Mouse (Mus musculus) MEL (cell line): ENCODE results near the gene Lsm7. TPM values are rescaled to one million over a fixed set of nuclear protein-coding genes. Genes with fewer than 3 reads are reported as not detected.

Source experiments
- DNase-seq: peaks from one replicate; pipeline ENCODE4 v3.0.0; 2011; ENCODE audit warnings: low read depth, low spot score
- H3K27ac ChIP-seq: 2 replicates; pipeline ENCODE4 v1.5.1; 2012; ENCODE audit warnings: low read depth, mild to moderate bottlenecking, control low read depth, low read length, moderate library complexity; ENCODE audit not compliant: control insufficient read depth
- H3K27me3 ChIP-seq, 2 experiments: fragments of 150-350 bp in 1 of 2; sonication (generic) in 1 of 2; 2 replicates each; pipeline ENCODE4 v1.6.1; 2012; ENCODE audit warnings: low read length in 2 of 2, mild to moderate bottlenecking in 2 of 2, improper control_type of control experiment in 1 of 2, moderate library complexity in 1 of 2; ENCODE audit not compliant: insufficient read depth in 2 of 2, control insufficient read depth in 1 of 2
- H3K36me3 ChIP-seq, 2 experiments: 2 replicates each; pipeline ENCODE4 v1.6.1; 2012 to 2014; ENCODE audit warnings: low read length in 2 of 2, improper control_type of control experiment in 1 of 2, inconsistent platforms in 1 of 2, mild to moderate bottlenecking in 1 of 2; ENCODE audit not compliant: insufficient read depth in 2 of 2, control insufficient read depth in 1 of 2
- H3K4me1 ChIP-seq, 2 experiments: fragments of 150-350 bp in 1 of 2; sonication (generic) in 1 of 2; 2 replicates each; pipeline ENCODE4 v1.6.1; 2012; ENCODE audit warnings: low read length in 2 of 2, improper control_type of control experiment in 1 of 2, mild to moderate bottlenecking in 1 of 2; ENCODE audit not compliant: insufficient read depth in 2 of 2, control insufficient read depth in 1 of 2
- H3K4me3 ChIP-seq, 2 experiments: fragments of 150-350 bp in 1 of 2; sonication (generic) in 1 of 2; 2 replicates each; pipeline ENCODE4 v1.5.1; 2012; ENCODE audit warnings: low read depth in 2 of 2, low read length in 2 of 2, mild to moderate bottlenecking in 2 of 2, moderate library complexity in 2 of 2, control low read depth in 1 of 2, improper control_type of control experiment in 1 of 2; ENCODE audit not compliant: control insufficient read depth in 1 of 2, insufficient read depth in 1 of 2
- H3K79me2 ChIP-seq: 2 replicates; pipeline ENCODE4 v1.6.1; 2012; ENCODE audit warnings: mild to moderate bottlenecking, low read length, moderate library complexity; ENCODE audit not compliant: control insufficient read depth, poor library complexity, insufficient read depth
- H3K9ac ChIP-seq: 2 replicates; pipeline ENCODE4 v1.6.1; 2012; ENCODE audit warnings: low read depth, mild to moderate bottlenecking, control low read depth, low read length, moderate library complexity; ENCODE audit not compliant: control insufficient read depth, poor library complexity, severe bottlenecking
- H3K9me3 ChIP-seq: fragments of 150-350 bp; sonication (generic); replicated peaks from 2 replicates; pipeline ENCODE4 v1.6.1; 2012; ENCODE audit warnings: mild to moderate bottlenecking, low read length, improper control_type of control experiment, moderate library complexity; ENCODE audit not compliant: insufficient read depth
- BHLHE40 ChIP-seq: IDR thresholded peaks from 2 replicates; pipeline ENCODE4 v1.6.1; 2012; ENCODE audit warnings: low read depth, mild to moderate bottlenecking, inconsistent platforms, low read length, improper control_type of control experiment, borderline replicate concordance
- CHD1 ChIP-seq: IDR thresholded peaks from 2 replicates; pipeline ENCODE4 v1.6.1; 2012; ENCODE audit warnings: low read depth, mild to moderate bottlenecking, inconsistent platforms, low read length, improper control_type of control experiment
- CHD2 ChIP-seq: IDR thresholded peaks from 2 replicates; pipeline ENCODE4 v1.6.1; 2011; ENCODE audit warnings: low read length, improper control_type of control experiment
- CTCF ChIP-seq, 3 experiments: IDR thresholded peaks in 2 of 3; conservative IDR thresholded peaks in 1 of 3; 2 replicates each; pipeline ENCODE4 v1.5.1; 2011 to 2012; ENCODE audit warnings: low read length in 3 of 3, low read depth in 2 of 3, mild to moderate bottlenecking in 2 of 3, improper control_type of control experiment in 1 of 3, inconsistent platforms in 1 of 3, mixed read lengths in 1 of 3, moderate library complexity in 1 of 3; ENCODE audit not compliant: control insufficient read depth in 1 of 3, insufficient read depth in 1 of 3, poor library complexity in 1 of 3, severe bottlenecking in 1 of 3
- E2F4 ChIP-seq: IDR thresholded peaks from 2 replicates; pipeline ENCODE4 v1.6.1; 2011; ENCODE audit warnings: low read depth, low read length, improper control_type of control experiment, borderline replicate concordance
- ELF1 ChIP-seq: IDR thresholded peaks from 2 replicates; pipeline ENCODE4 v1.6.1; 2014; ENCODE audit warnings: low read depth, mild to moderate bottlenecking, inconsistent platforms, low read length, improper control_type of control experiment, moderate library complexity
- EP300 ChIP-seq, 2 experiments: IDR thresholded peaks; 2 replicates each; pipeline ENCODE4 v1.6.1; 2011; ENCODE audit warnings: improper control_type of control experiment in 2 of 2, low read length in 2 of 2, low read depth in 1 of 2, mild to moderate bottlenecking in 1 of 2
- ETS1 ChIP-seq: IDR thresholded peaks from 2 replicates; pipeline ENCODE4 v1.6.1; 2012; ENCODE audit warnings: low read depth, mild to moderate bottlenecking, inconsistent platforms, low read length, improper control_type of control experiment, moderate library complexity
- GATA1 ChIP-seq: IDR thresholded peaks from 2 replicates; pipeline ENCODE4 v1.6.1; 2011; ENCODE audit warnings: low read depth, low read length, improper control_type of control experiment
- HCFC1 ChIP-seq: IDR thresholded peaks from 2 replicates; pipeline ENCODE4 v1.6.1; 2012; ENCODE audit warnings: low read depth, mild to moderate bottlenecking, inconsistent platforms, low read length, improper control_type of control experiment, moderate library complexity
- JUND ChIP-seq: IDR thresholded peaks from 2 replicates; pipeline ENCODE4 v1.6.1; 2011; ENCODE audit warnings: low read depth, mild to moderate bottlenecking, improper control_type of control experiment, low read length
- MAZ ChIP-seq: IDR thresholded peaks from 2 replicates; pipeline ENCODE4 v1.6.1; 2012; ENCODE audit warnings: low read depth, mild to moderate bottlenecking, inconsistent platforms, low read length, improper control_type of control experiment
- MEF2A ChIP-seq: IDR thresholded peaks from 2 replicates; pipeline ENCODE4 v1.6.1; 2014; ENCODE audit warnings: low read depth, mild to moderate bottlenecking, inconsistent platforms, low read length, improper control_type of control experiment; ENCODE audit not compliant: poor library complexity, insufficient replicate concordance, severe bottlenecking; ENCODE audit errors: extremely low read depth
- MYC ChIP-seq: IDR thresholded peaks from 2 replicates; pipeline ENCODE4 v1.6.1; 2011; ENCODE audit warnings: low read depth, mild to moderate bottlenecking, low read length, improper control_type of control experiment, moderate library complexity
- NRF1 ChIP-seq: IDR thresholded peaks from 2 replicates; pipeline ENCODE4 v1.6.1; 2014; ENCODE audit warnings: low read depth, mild to moderate bottlenecking, inconsistent platforms, low read length, improper control_type of control experiment, moderate library complexity; ENCODE audit not compliant: poor library complexity, insufficient read depth, severe bottlenecking
- POLR2AphosphoS5 ChIP-seq: IDR thresholded peaks from 2 replicates; pipeline ENCODE4 v1.6.1; 2012; ENCODE audit warnings: low read depth, borderline replicate concordance, mild to moderate bottlenecking, inconsistent platforms, low read length, moderate library complexity, mixed read lengths
- RAD21 ChIP-seq: IDR thresholded peaks from 2 replicates; pipeline ENCODE4 v1.6.1; 2011; ENCODE audit warnings: mild to moderate bottlenecking, low read depth, low read length, improper control_type of control experiment
- RCOR1 ChIP-seq: IDR thresholded peaks from 2 replicates; pipeline ENCODE4 v1.6.1; 2012; ENCODE audit warnings: low read depth, mild to moderate bottlenecking, inconsistent platforms, low read length, improper control_type of control experiment
- SIN3A ChIP-seq: IDR thresholded peaks from 2 replicates; pipeline ENCODE4 v1.6.1; 2012; ENCODE audit warnings: low read length, improper control_type of control experiment, inconsistent platforms
- SMC3 ChIP-seq: IDR thresholded peaks from 2 replicates; pipeline ENCODE4 v1.6.1; 2011; ENCODE audit warnings: low read depth, low read length, improper control_type of control experiment
- TBP ChIP-seq: IDR thresholded peaks from 2 replicates; pipeline ENCODE4 v1.8.0; 2011; ENCODE audit warnings: low read depth, low read length, improper control_type of control experiment
- TCF12 ChIP-seq: IDR thresholded peaks from 2 replicates; pipeline ENCODE4 v1.6.1; 2014; ENCODE audit warnings: low read depth, mild to moderate bottlenecking, inconsistent platforms, low read length, improper control_type of control experiment, moderate library complexity
- UBTF ChIP-seq: IDR thresholded peaks from 2 replicates; pipeline ENCODE4 v1.6.1; 2012; ENCODE audit warnings: low read depth, mild to moderate bottlenecking, inconsistent platforms, low read length, improper control_type of control experiment, moderate library complexity, borderline replicate concordance; ENCODE audit not compliant: insufficient read depth
- USF1 ChIP-seq: IDR thresholded peaks from 2 replicates; pipeline ENCODE4 v1.6.1; 2014; ENCODE audit warnings: low read depth, mild to moderate bottlenecking, inconsistent platforms, low read length, improper control_type of control experiment, moderate library complexity
- USF2 ChIP-seq, 2 experiments: IDR thresholded peaks; 2 replicates each; pipeline ENCODE4 v1.6.1; 2011 to 2012; ENCODE audit warnings: improper control_type of control experiment in 2 of 2, low read length in 2 of 2, borderline replicate concordance in 1 of 2, inconsistent platforms in 1 of 2, low read depth in 1 of 2, mild to moderate bottlenecking in 1 of 2; ENCODE audit not compliant: insufficient read depth in 1 of 2
- ZC3H11A ChIP-seq: IDR thresholded peaks from 2 replicates; pipeline ENCODE4 v1.6.1; 2012; ENCODE audit warnings: low read depth, mild to moderate bottlenecking, inconsistent platforms, low read length, improper control_type of control experiment
- ZKSCAN1 ChIP-seq: IDR thresholded peaks from 2 replicates; pipeline ENCODE4 v1.6.1; 2012; ENCODE audit warnings: low read depth, mild to moderate bottlenecking, inconsistent platforms, low read length, improper control_type of control experiment, moderate library complexity
- polyA plus RNA-seq, 2 experiments: library from polyadenylated mRNA; stranded (reverse) in 1 of 2; unstranded in 1 of 2; fragments of >175 nt in 1 of 2; fragments of >200 nt in 1 of 2; gene quantifications; 2 replicates each; pipeline versions ENCODE4 v1.2.1 to v1.2.4; 2012; ENCODE audit warnings: low replicate concordance in 2 of 2, low read depth in 1 of 2; ENCODE audit not compliant: insufficient read length in 2 of 2, insufficient read depth in 1 of 2, missing spikeins in 1 of 2
- total RNA-seq: library from RNA; depleted of rRNA; stranded (reverse); fragments of 300-350 nt; gene quantifications from 2 replicates; pipeline ENCODE4 v1.2.3, GENCODE M21; 2012

Lsm7 gene
- total and polyA plus RNA-seq, 3 experiments, result 246 to 637 TPM; not detected in 1

GRCm38 (mm10) chr10:80805925-80806324 is 49.1 kb downstream of the Lsm7 start:
- H3K27me3 ChIP-seq, result no peaks in the 10 kb centered on the region
- 0 out of 4 replicates have a peak, but pooled peaks cover 0 to 5% of the 10 kb centered on the region in 2 experiments for H3K4me1 ChIP-seq
- H3K36me3 ChIP-seq, result no peaks in the 10 kb centered on the region
- H3K9ac ChIP-seq, result no peak overlapping the region
- peak; percentile 81 for DNase-seq
- TF ChIP-seq E2F4 (no peak), TBP (no peak), CTCF (IDR thresholded peaks at IDR 0.05 in 2 of 3, conservative IDR thresholded peaks at IDR 0.05 in 1 of 3; ENCODE audit: control insufficient read depth in 1 of 3, insufficient read depth in 1 of 3, low read depth in 2 of 3, low read length in 3 of 3, poor library complexity in 1 of 3, severe bottlenecking in 1 of 3) (peak; percentile 74 to 87 (median 83)), MEF2A (no peak), GATA1 (no peak), BHLHE40 (peak; percentile 44; the same call in 1 of the 2 replicates), HCFC1 (peak; percentile 11; the same call in 1 of the 2 replicates), TCF12 (peak; percentile 15; the same call in 1 of the 2 replicates), ETS1 (no peak), RCOR1 (no peak), USF2 (IDR thresholded peaks at IDR 0.05; ENCODE audit: borderline replicate concordance in 1 of 2, insufficient read depth in 1 of 2, low read depth in 1 of 2, low read length in 2 of 2) (no peak), MYC (0 out of 2 replicates have a peak, but pooled peaks have one; percentile 11), MAZ (peak; percentile 67; the same call in 1 of the 2 replicates), RAD21 (peak; percentile 71), UBTF (no peak), ELF1 (no peak), SMC3 (peak; percentile 78), CHD2 (no peak), JUND (0 out of 2 replicates have a peak, but pooled peaks have one; percentile 41), CHD1 (no peak), NRF1 (0 out of 2 replicates have a peak, but pooled peaks have one; percentile 10), ZC3H11A (peak; percentile 58), SIN3A (peak; percentile 48), USF1 (no peak), POLR2AphosphoS5 (no peak), ZKSCAN1 (no peak), EP300 (IDR thresholded peaks at IDR 0.05; ENCODE audit: low read depth in 1 of 2, low read length in 2 of 2) (no peak)
- TF ChIP-seq, all 39 proteins: peak for 12
- Histone ChIP-seq H3K79me2 (peaks cover 7% of the 10 kb centered on the region), H3K9me3 (no peaks in the 10 kb centered on the region), H3K4me3 (no peak overlapping the region), H3K27ac (no peak overlapping the region)
